Mouse (Mus musculus): Measurements from ENCODE around the gene Dmrt1. TPM values are rescaled to one million over a fixed set of nuclear protein-coding genes. Genes with fewer than 3 reads are reported as not detected.

Dmrt1 gene
- polyA plus RNA-seq, 2 experiments = not detected

DNA sequence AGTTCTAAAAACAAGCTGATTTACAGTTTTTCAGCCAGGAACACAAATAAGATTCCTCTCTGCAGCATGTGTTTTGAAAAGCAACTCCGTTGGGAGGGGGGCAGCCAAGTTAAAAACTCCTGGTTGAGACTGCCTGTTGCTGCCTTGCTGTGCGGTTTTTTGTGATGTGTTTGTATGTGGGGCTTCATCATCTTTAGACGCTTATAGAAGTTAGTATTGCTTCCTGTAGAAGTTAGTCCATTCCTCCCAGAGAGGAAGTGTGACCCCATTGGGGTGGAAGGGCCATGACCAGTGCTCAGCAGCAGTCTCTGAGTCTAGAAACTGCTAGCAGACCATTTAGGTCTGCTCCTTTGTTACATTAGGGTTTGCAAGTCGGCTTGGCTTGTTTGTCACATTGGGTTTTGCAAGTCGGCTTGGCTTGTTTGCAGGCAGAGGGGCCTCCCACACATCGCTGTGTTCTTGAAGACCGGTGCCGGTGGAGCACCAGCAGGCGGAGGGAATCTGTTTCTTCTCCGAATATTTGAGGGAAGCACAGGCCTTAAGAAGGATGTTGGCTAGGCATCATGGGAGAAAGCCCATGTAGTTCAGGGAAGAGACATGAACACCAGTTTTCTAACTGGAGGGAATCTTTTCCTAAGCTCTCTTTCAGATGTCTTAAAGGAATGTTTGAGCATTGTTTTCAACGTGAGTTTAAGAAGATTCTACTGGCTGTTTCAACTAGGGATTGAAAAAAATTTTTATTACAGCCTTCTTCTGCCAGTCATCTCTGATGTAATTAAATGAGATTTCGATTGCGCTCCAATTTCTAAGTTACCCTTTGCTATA lies 108.3 kb downstream of the Dmrt1 start:
- no peaks in the 10 kb centered on the region for H3K36me3 ChIP-seq (replicated peaks; ENCODE audit: control insufficient read depth, insufficient read depth, low read depth)
- H3K9me3 ChIP-seq (ENCODE audit: control insufficient read depth, low read length) = no peaks in the 10 kb centered on the region
- H3K27ac ChIP-seq = no peak overlapping the region
- no peak overlapping the region for H3K9ac ChIP-seq (replicated peaks)
- no peak for TF ChIP-seq EP300 (IDR thresholded peaks at IDR 0.05; ENCODE audit: low read depth)
- TF ChIP-seq CTCF (IDR thresholded peaks at IDR 0.05; ENCODE audit: low read depth) = no peak
- WGBS (ENCODE audit: insufficient replicate concordance) = 8% methylated on average over 13 of the region's 13 CpGs
- peaks cover 76% of the 10 kb centered on the region for H3K27me3 ChIP-seq (ENCODE audit: control insufficient read depth, insufficient read depth, low read length)
- DNase-seq (ENCODE audit: low read depth in 3 of 3, low spot score in 3 of 3) (no peak), ATAC-seq (ENCODE audit: insufficient read depth) (no peak)
- no peak overlapping the region for H3K4me3 ChIP-seq (ENCODE audit: insufficient read depth in 1 of 2, low read depth in 2 of 2, low read length in 2 of 2)
- no peak overlapping the region for H3K4me2 ChIP-seq (ENCODE audit: low read depth)
- no peaks in the 10 kb centered on the region for H3K4me1 ChIP-seq (replicated peaks; ENCODE audit: control insufficient read depth in 2 of 2, insufficient read depth in 2 of 2, low read length in 1 of 2)

DNA sequence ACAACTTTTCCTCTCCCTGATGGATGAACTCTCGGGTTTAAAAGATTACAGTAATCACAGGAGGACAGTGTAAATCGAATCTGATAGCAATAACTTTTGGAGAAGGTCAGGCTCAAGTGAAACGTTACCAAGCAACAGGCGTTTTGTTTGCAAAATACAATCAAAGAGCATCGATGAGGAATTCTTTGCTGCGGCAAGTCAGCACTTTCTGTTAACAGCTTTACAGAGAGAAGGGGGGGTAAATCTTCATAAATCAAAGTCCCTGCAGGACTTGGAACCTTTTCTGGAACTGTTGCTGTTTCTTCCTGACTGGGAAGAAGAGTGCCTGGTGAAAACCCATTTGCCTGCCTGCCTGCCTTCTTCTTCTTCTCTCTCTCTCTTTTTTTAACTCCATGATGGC lies 110.5 kb downstream of the Dmrt1 start:
- H3K36me3 ChIP-seq (replicated peaks; ENCODE audit: control insufficient read depth, insufficient read depth, low read depth) = no peaks in the 10 kb centered on the region
- H3K9me3 ChIP-seq (ENCODE audit: control insufficient read depth, low read length) = no peaks in the 10 kb centered on the region
- H3K4me1 ChIP-seq (replicated peaks; ENCODE audit: control insufficient read depth in 2 of 2, insufficient read depth in 2 of 2, low read length in 1 of 2) = no peaks in the 10 kb centered on the region
- peaks cover 56% of the 10 kb centered on the region for H3K27me3 ChIP-seq (ENCODE audit: control insufficient read depth, insufficient read depth, low read length)
- H3K27ac ChIP-seq = no peak overlapping the region
- WGBS (ENCODE audit: insufficient replicate concordance) = 16% methylated on average over 6 of the region's 6 CpGs
- H3K4me2 ChIP-seq (ENCODE audit: low read depth) = no peak overlapping the region
- DNase-seq (ENCODE audit: low read depth in 3 of 3, low spot score in 3 of 3) = no peak
- ATAC-seq (ENCODE audit: insufficient read depth) = no peak
- H3K4me3 ChIP-seq (ENCODE audit: insufficient read depth in 1 of 2, low read depth in 2 of 2, low read length in 2 of 2) = no peak overlapping the region
- no peak overlapping the region for H3K9ac ChIP-seq (replicated peaks)
- TF ChIP-seq CTCF (IDR thresholded peaks at IDR 0.05; ENCODE audit: low read depth) (no peak), EP300 (IDR thresholded peaks at IDR 0.05; ENCODE audit: low read depth) (no peak)

DNA sequence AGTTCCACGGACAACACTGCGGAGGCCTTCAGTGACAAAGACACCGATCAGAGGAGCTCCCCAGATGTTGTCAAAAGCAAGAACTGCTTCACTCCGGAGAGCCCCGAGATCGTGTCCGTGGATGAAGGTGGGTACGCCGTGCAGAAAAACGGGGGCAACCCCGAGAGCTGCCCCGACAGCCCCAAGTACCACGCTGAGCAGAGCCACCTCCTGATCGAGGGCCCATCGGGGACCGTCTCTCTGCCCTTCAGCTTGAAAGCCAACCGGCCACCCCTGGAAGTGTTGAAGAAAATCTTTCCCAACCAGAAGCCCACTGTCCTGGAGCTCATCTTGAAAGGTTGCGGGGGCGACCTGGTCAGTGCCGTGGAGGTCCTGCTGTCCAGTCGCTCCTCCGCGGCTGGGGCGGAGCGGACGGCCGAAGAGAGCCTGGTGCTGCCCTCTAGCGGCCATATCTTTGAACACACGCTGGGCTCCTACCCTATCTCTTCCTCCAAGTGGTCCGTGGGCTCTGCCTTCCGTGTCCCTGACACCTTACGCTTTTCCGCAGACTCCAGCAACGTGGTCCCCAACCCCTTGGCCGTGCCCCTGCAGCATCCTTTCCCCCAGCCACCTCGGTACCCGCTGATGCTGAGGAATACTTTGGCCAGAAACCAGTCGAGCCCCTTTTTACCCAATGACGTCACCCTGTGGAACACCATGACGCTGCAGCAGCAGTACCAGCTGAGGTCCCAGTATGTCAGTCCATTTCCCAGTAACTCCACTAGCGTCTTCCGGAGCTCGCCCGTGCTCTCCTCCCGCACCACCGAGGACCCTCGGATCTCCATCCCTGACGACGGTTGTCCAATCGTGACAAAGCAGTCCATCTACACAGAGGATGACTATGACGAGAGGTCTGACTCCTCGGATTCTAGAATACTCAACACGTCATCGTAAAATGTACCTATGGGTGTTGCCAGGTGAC lies 117.2 kb downstream of the Dmrt1 start:
- H3K9me3 ChIP-seq (ENCODE audit: control insufficient read depth, low read length) = no peaks in the 10 kb centered on the region
- DNase-seq (ENCODE audit: low read depth in 3 of 3, low spot score in 3 of 3) = peak in 1 of 3 experiments; percentile 2
- no peak overlapping the region for H3K4me3 ChIP-seq (ENCODE audit: insufficient read depth in 1 of 2, low read depth in 2 of 2, low read length in 2 of 2)
- H3K27ac ChIP-seq = no peak overlapping the region
- 28% methylated on average over 54 of the region's 54 CpGs for WGBS (ENCODE audit: insufficient replicate concordance)
- no peak for ATAC-seq (ENCODE audit: insufficient read depth)
- no peaks in the 10 kb centered on the region for H3K4me1 ChIP-seq (replicated peaks; ENCODE audit: control insufficient read depth in 2 of 2, insufficient read depth in 2 of 2, low read length in 1 of 2)
- TF ChIP-seq CTCF (IDR thresholded peaks at IDR 0.05; ENCODE audit: low read depth) (peak; percentile 87), EP300 (IDR thresholded peaks at IDR 0.05; ENCODE audit: low read depth) (no peak)
- H3K9ac ChIP-seq (replicated peaks) = no peak overlapping the region
- no peaks in the 10 kb centered on the region for H3K36me3 ChIP-seq (replicated peaks; ENCODE audit: control insufficient read depth, insufficient read depth, low read depth)
- H3K4me2 ChIP-seq (ENCODE audit: low read depth) = peak overlapping the region; percentile 11
- H3K27me3 ChIP-seq (ENCODE audit: control insufficient read depth, insufficient read depth, low read length) = peaks cover 9% of the 10 kb centered on the region

GRCm38 (mm10) chr19:25628490-25628889 lies 123.1 kb downstream of the Dmrt1 start:
- peak in 2 of 3 experiments; percentile 4 to 17 for DNase-seq (ENCODE audit: low read depth in 3 of 3, low spot score in 3 of 3)
- Histone ChIP-seq H3K27me3 (ENCODE audit: control insufficient read depth, insufficient read depth, low read length) (peaks cover 7% of the 10 kb centered on the region), H3K4me2 (ENCODE audit: low read depth) (no peak overlapping the region), H3K9me3 (ENCODE audit: control insufficient read depth, low read length) (no peaks in the 10 kb centered on the region), H3K4me3 (ENCODE audit: insufficient read depth in 1 of 2, low read depth in 2 of 2, low read length in 2 of 2) (no peak overlapping the region), H3K4me1 (replicated peaks; ENCODE audit: control insufficient read depth in 2 of 2, insufficient read depth in 2 of 2, low read length in 1 of 2) (no peaks in the 10 kb centered on the region), H3K9ac (replicated peaks) (no peak overlapping the region), H3K36me3 (replicated peaks; ENCODE audit: control insufficient read depth, insufficient read depth, low read depth) (no peaks in the 10 kb centered on the region), H3K27ac (no peak overlapping the region)
- 9% methylated on average over 9 of the region's 9 CpGs for WGBS (ENCODE audit: insufficient replicate concordance)
- ATAC-seq (ENCODE audit: insufficient read depth) = no peak
- TF ChIP-seq CTCF (IDR thresholded peaks at IDR 0.05; ENCODE audit: low read depth) (peak; percentile 89), EP300 (IDR thresholded peaks at IDR 0.05; ENCODE audit: low read depth) (no peak)

GRCm38 (mm10) chr19:25635119-25635518 lies 129.7 kb downstream of the Dmrt1 start:
- 60% methylated on average over 5 of the region's 5 CpGs for WGBS (ENCODE audit: insufficient replicate concordance)
- H3K4me3 ChIP-seq (ENCODE audit: insufficient read depth in 1 of 2, low read depth in 2 of 2, low read length in 2 of 2) = no peak overlapping the region
- no peak for ATAC-seq (ENCODE audit: insufficient read depth)
- H3K9ac ChIP-seq (replicated peaks) = no peak overlapping the region
- no peaks in the 10 kb centered on the region for H3K9me3 ChIP-seq (ENCODE audit: control insufficient read depth, low read length)
- TF ChIP-seq EP300 (IDR thresholded peaks at IDR 0.05; ENCODE audit: low read depth) (no peak), CTCF (IDR thresholded peaks at IDR 0.05; ENCODE audit: low read depth) (no peak)
- H3K27ac ChIP-seq = no peak overlapping the region
- no peaks in the 10 kb centered on the region for H3K27me3 ChIP-seq (ENCODE audit: control insufficient read depth, insufficient read depth, low read length)
- no peak overlapping the region for H3K4me2 ChIP-seq (ENCODE audit: low read depth)
- no peak for DNase-seq (ENCODE audit: low read depth in 3 of 3, low spot score in 3 of 3)
- no peaks in the 10 kb centered on the region for H3K36me3 ChIP-seq (replicated peaks; ENCODE audit: control insufficient read depth, insufficient read depth, low read depth)
- H3K4me1 ChIP-seq (replicated peaks; ENCODE audit: control insufficient read depth in 2 of 2, insufficient read depth in 2 of 2, low read length in 1 of 2) = no peaks in the 10 kb centered on the region

Data from liver, embryonic 14.5 days (tissue).